Mouse (Mus musculus): ENCODE measurements around the gene Pcnx2. TPM values are rescaled to one million over a fixed set of nuclear protein-coding genes. Genes with fewer than 3 reads are reported as not detected.

The Pcnx2 gene
- polyA plus RNA-seq (2014; fragmentation: Nextera tagmentation; extraction: Ambion mirVana) = 0.11 TPM in 1 of 2 replicates, not detected in the other

- ATAC-seq (ENCODE audit: insufficient number of reproducible peaks, insufficient read depth, low FRiP score, low read depth) = 0 out of 2 replicates have a peak, but pooled peaks have one; percentile 35
- no peak within 1 kb of the TSS for H3K27ac ChIP-seq (replicated peaks in 1 of 2; ENCODE audit: control insufficient read depth in 1 of 2, insufficient read depth in 1 of 2, low read depth in 2 of 2, low read length in 2 of 2)
- H3K4me1 ChIP-seq (ENCODE audit: control insufficient read depth in 2 of 2, insufficient read depth in 2 of 2, low read length in 2 of 2) = peaks cover 0 to 13% of the 10 kb centered on the region in 2 experiments; a peak in 2 of 4 replicates
- peak within 1 kb of the TSS in 1 of 2 experiments; percentile 17; a peak in 1 of 4 replicates for H3K4me3 ChIP-seq (ENCODE audit: control insufficient read depth in 1 of 2, insufficient read depth in 1 of 2, low read depth in 1 of 2, low read length in 2 of 2)
- H3K9me3 ChIP-seq (ENCODE audit: control insufficient read depth, low read length) = no peaks in the 10 kb centered on the region
- no peak within 1 kb of the TSS for H3K9ac ChIP-seq (ENCODE audit: low read length)
- peaks cover 28% of the 10 kb centered on the region for H3K27me3 ChIP-seq (ENCODE audit: control insufficient read depth, insufficient read depth, low read length)
- H3K4me2 ChIP-seq (ENCODE audit: low read length) = peak within 1 kb of the TSS; percentile 54
- no peaks in the 10 kb centered on the region for H3K36me3 ChIP-seq (ENCODE audit: control insufficient read depth, insufficient read depth, low read length)
- WGBS = 9% methylated on average over 43 of the region's 44 CpGs
Measured at GRCm38 (mm10) chr8:125897868-125898788, at the start of gene Pcnx2. TSS of gene Pcnx2 (minus strand) at chr8:125898317.

- no peak overlapping the region for H3K27ac ChIP-seq (replicated peaks in 1 of 2; ENCODE audit: control insufficient read depth in 1 of 2, insufficient read depth in 1 of 2, low read depth in 2 of 2, low read length in 2 of 2)
- no peaks in the 10 kb centered on the region for H3K9me3 ChIP-seq (ENCODE audit: control insufficient read depth, low read length)
- no peaks in the 10 kb centered on the region for H3K4me1 ChIP-seq (ENCODE audit: control insufficient read depth in 2 of 2, insufficient read depth in 2 of 2, low read length in 2 of 2)
- H3K4me3 ChIP-seq (ENCODE audit: control insufficient read depth in 1 of 2, insufficient read depth in 1 of 2, low read depth in 1 of 2, low read length in 2 of 2) = no peak overlapping the region
- no peak for ATAC-seq (ENCODE audit: insufficient number of reproducible peaks, insufficient read depth, low FRiP score, low read depth)
- H3K4me2 ChIP-seq (ENCODE audit: low read length) = no peak overlapping the region
- H3K27me3 ChIP-seq (ENCODE audit: control insufficient read depth, insufficient read depth, low read length) = 0 out of 2 replicates have a peak, but pooled peaks cover 4% of the 10 kb centered on the region
- WGBS = 73% methylated on average over 4 of the region's 4 CpGs
- no peaks in the 10 kb centered on the region for H3K36me3 ChIP-seq (ENCODE audit: control insufficient read depth, insufficient read depth, low read length)
- no peak overlapping the region for H3K9ac ChIP-seq (ENCODE audit: low read length)
Measured at GRCm38 (mm10) chr8:125944511-125944910, 46.4 kb upstream of the Pcnx2 start.

- Histone ChIP-seq H3K9ac (ENCODE audit: low read length) (no peak overlapping the region), H3K27ac (replicated peaks in 1 of 2; ENCODE audit: control insufficient read depth in 1 of 2, insufficient read depth in 1 of 2, low read depth in 2 of 2, low read length in 2 of 2) (no peak overlapping the region), H3K4me3 (ENCODE audit: control insufficient read depth in 1 of 2, insufficient read depth in 1 of 2, low read depth in 1 of 2, low read length in 2 of 2) (no peak overlapping the region), H3K4me2 (ENCODE audit: low read length) (no peak overlapping the region), H3K36me3 (ENCODE audit: control insufficient read depth, insufficient read depth, low read length) (no peaks in the 10 kb centered on the region), H3K27me3 (ENCODE audit: control insufficient read depth, insufficient read depth, low read length) (0 out of 2 replicates have a peak, but pooled peaks cover 4% of the 10 kb centered on the region), H3K9me3 (ENCODE audit: control insufficient read depth, low read length) (no peaks in the 10 kb centered on the region), H3K4me1 (ENCODE audit: control insufficient read depth in 2 of 2, insufficient read depth in 2 of 2, low read length in 2 of 2) (no peaks in the 10 kb centered on the region)
- 45% methylated on average over 9 of the region's 9 CpGs for WGBS
- no peak for ATAC-seq (ENCODE audit: insufficient number of reproducible peaks, insufficient read depth, low FRiP score, low read depth)
Measured at GRCm38 (mm10) chr8:125935649-125936048, 37.5 kb upstream of the Pcnx2 start.

GRCm38 (mm10) chr8:125931822-125932221 is 33.7 kb upstream of the Pcnx2 start:
- H3K27me3 ChIP-seq (ENCODE audit: control insufficient read depth, insufficient read depth, low read length) = no peaks in the 10 kb centered on the region
- no peaks in the 10 kb centered on the region for H3K36me3 ChIP-seq (ENCODE audit: control insufficient read depth, insufficient read depth, low read length)
- no peak overlapping the region for H3K4me2 ChIP-seq (ENCODE audit: low read length)
- no peaks in the 10 kb centered on the region for H3K4me1 ChIP-seq (ENCODE audit: control insufficient read depth in 2 of 2, insufficient read depth in 2 of 2, low read length in 2 of 2)
- no peak overlapping the region for H3K4me3 ChIP-seq (ENCODE audit: control insufficient read depth in 1 of 2, insufficient read depth in 1 of 2, low read depth in 1 of 2, low read length in 2 of 2)
- no peaks in the 10 kb centered on the region for H3K9me3 ChIP-seq (ENCODE audit: control insufficient read depth, low read length)
- ATAC-seq (ENCODE audit: insufficient number of reproducible peaks, insufficient read depth, low FRiP score, low read depth) = no peak
- no peak overlapping the region for H3K27ac ChIP-seq (replicated peaks in 1 of 2; ENCODE audit: control insufficient read depth in 1 of 2, insufficient read depth in 1 of 2, low read depth in 2 of 2, low read length in 2 of 2)
- no peak overlapping the region for H3K9ac ChIP-seq (ENCODE audit: low read length)
- 87% methylated on average over 6 of the region's 6 CpGs for WGBS

- no peak overlapping the region for H3K27ac ChIP-seq (replicated peaks in 1 of 2; ENCODE audit: control insufficient read depth in 1 of 2, insufficient read depth in 1 of 2, low read depth in 2 of 2, low read length in 2 of 2)
- 73% methylated on average over 11 of the region's 11 CpGs for WGBS
- no peak overlapping the region for H3K4me3 ChIP-seq (ENCODE audit: control insufficient read depth in 1 of 2, insufficient read depth in 1 of 2, low read depth in 1 of 2, low read length in 2 of 2)
- H3K9me3 ChIP-seq (ENCODE audit: control insufficient read depth, low read length) = no peaks in the 10 kb centered on the region
- no peak overlapping the region for H3K9ac ChIP-seq (ENCODE audit: low read length)
- ATAC-seq (ENCODE audit: insufficient number of reproducible peaks, insufficient read depth, low FRiP score, low read depth) = no peak
- H3K36me3 ChIP-seq (ENCODE audit: control insufficient read depth, insufficient read depth, low read length) = no peaks in the 10 kb centered on the region
- H3K27me3 ChIP-seq (ENCODE audit: control insufficient read depth, insufficient read depth, low read length) = no peaks in the 10 kb centered on the region
- no peak overlapping the region for H3K4me2 ChIP-seq (ENCODE audit: low read length)
- no peaks in the 10 kb centered on the region; a peak in 1 of 4 replicates for H3K4me1 ChIP-seq (ENCODE audit: control insufficient read depth in 2 of 2, insufficient read depth in 2 of 2, low read length in 2 of 2)
Measured at GRCm38 (mm10) chr8:125930276-125931046, 32.3 kb upstream of the Pcnx2 start.

GRCm38 (mm10) chr8:125926636-125927035 is 28.5 kb upstream of the Pcnx2 start:
- no peak for ATAC-seq (ENCODE audit: insufficient number of reproducible peaks, insufficient read depth, low FRiP score, low read depth)
- no peaks in the 10 kb centered on the region; a peak in 1 of 4 replicates for H3K4me1 ChIP-seq (ENCODE audit: control insufficient read depth in 2 of 2, insufficient read depth in 2 of 2, low read length in 2 of 2)
- no peak overlapping the region for H3K4me2 ChIP-seq (ENCODE audit: low read length)
- no peaks in the 10 kb centered on the region for H3K27me3 ChIP-seq (ENCODE audit: control insufficient read depth, insufficient read depth, low read length)
- H3K9ac ChIP-seq (ENCODE audit: low read length) = no peak overlapping the region
- WGBS = 60% methylated on average over 4 of the region's 4 CpGs
- H3K4me3 ChIP-seq (ENCODE audit: control insufficient read depth in 1 of 2, insufficient read depth in 1 of 2, low read depth in 1 of 2, low read length in 2 of 2) = no peak overlapping the region
- no peaks in the 10 kb centered on the region for H3K36me3 ChIP-seq (ENCODE audit: control insufficient read depth, insufficient read depth, low read length)
- H3K9me3 ChIP-seq (ENCODE audit: control insufficient read depth, low read length) = no peaks in the 10 kb centered on the region
- no peak overlapping the region for H3K27ac ChIP-seq (replicated peaks in 1 of 2; ENCODE audit: control insufficient read depth in 1 of 2, insufficient read depth in 1 of 2, low read depth in 2 of 2, low read length in 2 of 2)

GRCm38 (mm10) chr8:125922333-125922732 is 24.2 kb upstream of the Pcnx2 start:
- Histone ChIP-seq H3K4me3 (ENCODE audit: control insufficient read depth in 1 of 2, insufficient read depth in 1 of 2, low read depth in 1 of 2, low read length in 2 of 2) (no peak overlapping the region), H3K27ac (replicated peaks in 1 of 2; ENCODE audit: control insufficient read depth in 1 of 2, insufficient read depth in 1 of 2, low read depth in 2 of 2, low read length in 2 of 2) (no peak overlapping the region), H3K27me3 (ENCODE audit: control insufficient read depth, insufficient read depth, low read length) (no peaks in the 10 kb centered on the region), H3K9me3 (ENCODE audit: control insufficient read depth, low read length) (no peaks in the 10 kb centered on the region), H3K36me3 (ENCODE audit: control insufficient read depth, insufficient read depth, low read length) (no peaks in the 10 kb centered on the region), H3K9ac (ENCODE audit: low read length) (no peak overlapping the region), H3K4me2 (ENCODE audit: low read length) (no peak overlapping the region), H3K4me1 (ENCODE audit: control insufficient read depth in 2 of 2, insufficient read depth in 2 of 2, low read length in 2 of 2) (no peaks in the 10 kb centered on the region; a peak in 1 of 4 replicates)
- ATAC-seq (ENCODE audit: insufficient number of reproducible peaks, insufficient read depth, low FRiP score, low read depth) = no peak
- 74% methylated on average over 3 of the region's 3 CpGs for whole genome bisulfite sequencing

Measured in heart, embryonic 14.5 days (tissue).